Mouse (Mus musculus) limb, embryonic 13.5 days (tissue): ENCODE data around the gene Krtap1-3. TPM values are rescaled to one million over a fixed set of nuclear protein-coding genes. Genes with fewer than 3 reads are reported as not detected.
"Not testable (repeated sequence)": the region's sequence is repeated elsewhere in the genome, so short reads cannot be mapped to it uniquely, and the experiment has no call there.

Experiments
- ATAC-seq: fragments of 200-750 bp; cut with Nextera tagmentation; 2 replicates; pipeline ENCODE4 v1.8.0; 2017; ENCODE audit warnings: low read depth, moderate number of reproducible peaks, moderate TSS enrichment; ENCODE audit not compliant: low FRiP score
- H3K27ac ChIP-seq: fragments of 300-500 bp; sonication (generic); 2 replicates; pipeline ENCODE4 v1.5.1; 2015; ENCODE audit warnings: inconsistent platforms, mild to moderate bottlenecking, moderate library complexity
- H3K27me3 ChIP-seq: fragments of 300-500 bp; sonication (generic); 2 replicates; pipeline ENCODE4 v1.6.1; 2015; ENCODE audit warnings: mild to moderate bottlenecking, inconsistent platforms
- H3K36me3 ChIP-seq: fragments of 300-500 bp; sonication (generic); 2 replicates; pipeline ENCODE4 v1.6.1; 2015; ENCODE audit warnings: inconsistent platforms, mild to moderate bottlenecking, moderate library complexity
- H3K4me1 ChIP-seq: fragments of 300-500 bp; sonication (generic); 2 replicates; pipeline ENCODE4 v1.6.1; 2015; ENCODE audit warnings: inconsistent platforms
- H3K4me2 ChIP-seq: fragments of 300-500 bp; sonication (generic); replicated peaks from 2 replicates; pipeline ENCODE4 v1.6.1; 2015; ENCODE audit warnings: inconsistent platforms, mild to moderate bottlenecking, moderate library complexity
- H3K4me3 ChIP-seq: fragments of 300-500 bp; sonication (generic); 2 replicates; pipeline ENCODE4 v1.5.1; 2015; ENCODE audit warnings: moderate library complexity, mild to moderate bottlenecking, inconsistent platforms
- H3K9ac ChIP-seq: fragments of 300-500 bp; sonication (generic); 2 replicates; pipeline ENCODE4 v1.6.1; 2015; ENCODE audit warnings: mild to moderate bottlenecking, inconsistent platforms
- H3K9me3 ChIP-seq: fragments of 300-500 bp; sonication (generic); 2 replicates; pipeline ENCODE4 v1.6.1; 2016; ENCODE audit warnings: inconsistent platforms
- WGBS: fragments of 180-500 bp; shearing (Covaris S2); methylation state at CpG from one replicate; pipeline ENCODE4 v1.1.7; 2015; 5-methylcytosine and 5-hydroxymethylcytosine counted together
- polyA plus RNA-seq: library from polyadenylated mRNA; unstranded; fragments of >200 nt; fragmentation: Nextera tagmentation; extraction: Ambion mirVana; gene quantifications from 2 replicates; pipeline ENCODE4 v1.2.1, GENCODE M21; 2015

The Krtap1-3 gene
- polyA plus RNA-seq, 1 experiment from 2014 or later, result not detected

DNA sequence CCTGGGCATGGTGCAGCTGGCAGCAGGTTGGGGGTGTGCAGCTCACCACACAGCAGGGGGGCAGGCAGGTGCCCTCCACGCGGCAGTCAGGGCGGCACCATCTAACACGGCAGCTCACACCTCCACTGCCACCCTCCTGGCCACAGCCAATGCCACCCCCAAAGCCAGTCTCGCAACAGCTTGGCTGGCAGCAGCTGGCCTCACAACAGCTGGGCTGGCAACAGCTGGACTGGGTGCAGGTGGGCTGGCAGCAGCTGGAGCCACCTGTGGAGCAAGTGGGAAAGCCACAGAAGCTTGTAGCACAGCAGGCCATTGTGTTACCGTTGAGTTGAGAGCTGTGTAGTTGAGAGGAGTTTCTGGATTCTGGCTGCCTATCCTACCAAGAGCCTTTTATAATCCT is 6.6 kb upstream of the Krtap1-3 start, which contains the start of gene Krtap9-3:
Gene Krtap9-3, minus strand, starts transcription at position 364 of the 400 bp plus-strand sequence.
- not testable (repeated sequence) for H3K27ac ChIP-seq, H3K36me3 ChIP-seq, H3K4me2 ChIP-seq, H3K27me3 ChIP-seq, H3K9ac ChIP-seq, H3K9me3 ChIP-seq, H3K4me1 ChIP-seq, H3K4me3 ChIP-seq, ATAC-seq
- WGBS, result 73% methylated on average over 6 of the region's 6 CpGs

DNA sequence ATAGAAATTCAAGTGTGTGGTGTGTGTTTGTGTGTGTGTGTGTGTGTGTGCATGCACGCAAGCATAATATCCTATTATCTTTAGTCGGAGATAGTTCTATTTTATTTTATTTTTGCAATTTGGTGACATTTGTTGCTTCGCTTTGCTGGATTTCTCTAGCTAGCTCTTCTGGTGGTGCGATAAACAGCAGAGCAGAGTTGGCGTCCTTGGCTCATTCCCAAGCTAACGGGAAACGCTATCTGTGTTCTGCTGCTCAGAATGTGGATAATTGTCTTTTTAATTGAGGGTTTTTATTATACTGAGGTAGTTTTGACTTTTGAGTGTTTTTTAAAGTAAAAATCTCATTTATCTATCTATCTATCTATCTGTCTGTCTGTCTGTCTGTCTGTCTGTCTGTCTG is 6.0 kb downstream of the Krtap1-3 start:
- H3K9me3 ChIP-seq, result no peaks in the 10 kb centered on the region
- no peaks in the 10 kb centered on the region for H3K4me1 ChIP-seq
- 89% methylated on average over 7 of the region's 7 CpGs for WGBS
- no peak overlapping the region for H3K4me3 ChIP-seq
- no peak overlapping the region for H3K27ac ChIP-seq
- H3K4me2 ChIP-seq, result no peak overlapping the region
- H3K27me3 ChIP-seq, result no peaks in the 10 kb centered on the region
- H3K36me3 ChIP-seq, result no peaks in the 10 kb centered on the region
- ATAC-seq, result no peak
- H3K9ac ChIP-seq, result no peak overlapping the region

DNA sequence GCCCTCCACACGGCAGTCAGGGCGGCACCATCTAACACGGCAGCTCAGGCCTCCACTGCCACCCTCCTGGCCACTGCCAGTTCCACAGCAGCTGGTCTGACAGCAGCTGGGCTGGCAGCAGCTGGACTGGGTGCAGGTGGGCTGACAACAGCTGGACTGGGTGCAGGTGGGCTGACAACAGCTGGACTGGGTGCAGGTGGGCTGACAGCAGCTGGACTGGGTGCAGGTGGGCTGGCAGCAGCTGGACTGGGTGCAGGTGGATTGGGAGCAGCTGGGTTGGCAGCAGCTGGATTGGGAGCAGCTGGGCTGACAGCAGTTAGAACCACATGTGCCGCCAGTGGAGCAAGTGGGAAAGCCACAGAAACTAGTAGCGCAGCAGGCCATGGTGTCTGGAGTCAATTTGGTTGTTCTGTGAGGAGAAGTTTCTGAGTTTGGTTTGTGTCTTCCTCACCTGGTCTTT is 7.9 kb downstream of the Krtap1-3 start, which contains the start of gene Krtap1-4:
Gene Krtap1-4, minus strand, starts transcription at position 410 of the 460 bp plus-strand sequence.
- no peaks in the 10 kb centered on the region for H3K27me3 ChIP-seq
- WGBS, result 66% methylated on average over 5 of the region's 5 CpGs
- no peaks in the 10 kb centered on the region for H3K36me3 ChIP-seq
- no peak within 1 kb of the TSS for H3K4me3 ChIP-seq
- H3K4me1 ChIP-seq, result no peaks in the 10 kb centered on the region
- H3K4me2 ChIP-seq, result no peak within 1 kb of the TSS
- H3K27ac ChIP-seq, result no peak within 1 kb of the TSS
- no peak for ATAC-seq
- H3K9me3 ChIP-seq, result no peaks in the 10 kb centered on the region
- H3K9ac ChIP-seq, result no peak within 1 kb of the TSS

DNA sequence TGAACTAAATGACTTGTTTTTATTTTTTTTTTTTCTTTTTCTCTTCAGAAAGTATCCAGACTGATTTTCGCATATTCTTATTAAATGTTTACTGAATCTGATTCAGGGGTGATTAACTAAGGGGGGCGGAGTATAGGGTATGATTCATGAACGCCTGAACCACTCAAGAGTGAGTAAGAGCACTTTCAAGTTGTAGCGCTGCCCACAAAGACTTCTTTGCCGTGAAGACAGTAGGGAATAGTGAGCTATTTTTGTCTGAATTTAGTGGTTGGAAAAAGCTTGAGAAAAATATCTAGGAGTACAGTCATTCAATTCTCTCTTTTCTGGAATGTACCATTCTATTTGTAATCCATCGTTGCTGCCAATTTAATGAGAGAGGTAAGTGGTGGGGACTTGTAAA is 9.6 kb downstream of the Krtap1-3 start:
- Histone ChIP-seq H3K36me3 (no peaks in the 10 kb centered on the region), H3K4me1 (no peaks in the 10 kb centered on the region), H3K9ac (no peak overlapping the region), H3K4me3 (no peak overlapping the region), H3K27me3 (no peaks in the 10 kb centered on the region), H3K4me2 (no peak overlapping the region), H3K27ac (no peak overlapping the region), H3K9me3 (no peaks in the 10 kb centered on the region)
- no peak for ATAC-seq
- 82% methylated on average over 6 of the region's 6 CpGs for WGBS

GRCm38 (mm10) chr11:99581051-99581450 is 10.1 kb downstream of the Krtap1-3 start:
- Histone ChIP-seq H3K9ac (no peak overlapping the region), H3K27me3 (no peaks in the 10 kb centered on the region), H3K4me3 (no peak overlapping the region), H3K36me3 (no peaks in the 10 kb centered on the region), H3K4me2 (no peak overlapping the region), H3K9me3 (no peaks in the 10 kb centered on the region), H3K27ac (no peak overlapping the region), H3K4me1 (no peaks in the 10 kb centered on the region)
- WGBS, result 88% methylated on average over 5 of the region's 5 CpGs
- ATAC-seq, result no peak

- Histone ChIP-seq H3K27ac (no peak within 1 kb of the TSS), H3K4me3 (no peak within 1 kb of the TSS), H3K4me1 (no peaks in the 10 kb centered on the region), H3K9me3 (no peaks in the 10 kb centered on the region), H3K27me3 (no peaks in the 10 kb centered on the region), H3K4me2 (no peak within 1 kb of the TSS), H3K36me3 (no peaks in the 10 kb centered on the region), H3K9ac (no peak within 1 kb of the TSS)
- ATAC-seq, result no peak
- WGBS, result 82% methylated on average over 6 of the region's 6 CpGs
These were observed 10.5 kb downstream of the Krtap1-3 start, which contains the start of gene Krtap1-5 for GRCm38 (mm10) chr11:99580636-99581035. TSS of gene Krtap1-5 (minus strand) at chr11:99581016.

GRCm38 (mm10) chr11:99574106-99574505 is 17.0 kb downstream of the Krtap1-3 start:
- H3K9ac ChIP-seq, result no peak overlapping the region; the same call in 1 of the 2 replicates

GRCm38 (mm10) chr11:99573164-99573563 is 18.0 kb downstream of the Krtap1-3 start:
- Histone ChIP-seq H3K27me3 (no peaks in the 10 kb centered on the region), H3K4me2 (no peak overlapping the region), H3K27ac (no peak overlapping the region), H3K4me1 (no peaks in the 10 kb centered on the region), H3K4me3 (no peak overlapping the region), H3K9me3 (no peaks in the 10 kb centered on the region), H3K36me3 (no peaks in the 10 kb centered on the region), H3K9ac (no peak overlapping the region)
- no peak for ATAC-seq
- WGBS, result 73% methylated on average over 4 of the region's 4 CpGs

More at GRCm38 (mm10) chr11:99574106-99574505, 17.0 kb downstream of the Krtap1-3 start:
- Histone ChIP-seq H3K27ac (no peak overlapping the region), H3K27me3 (no peaks in the 10 kb centered on the region), H3K36me3 (no peaks in the 10 kb centered on the region), H3K4me2 (peak overlapping the region; percentile 49), H3K4me3 (peak overlapping the region; percentile 16; the same call in 1 of the 2 replicates), H3K9me3 (no peaks in the 10 kb centered on the region), H3K4me1 (no peaks in the 10 kb centered on the region)
- WGBS, result under 1% methylated on average over 7 of the region's 7 CpGs
- ATAC-seq, result 0 out of 2 replicates have a peak, but pooled peaks have one; percentile 44

DNA sequence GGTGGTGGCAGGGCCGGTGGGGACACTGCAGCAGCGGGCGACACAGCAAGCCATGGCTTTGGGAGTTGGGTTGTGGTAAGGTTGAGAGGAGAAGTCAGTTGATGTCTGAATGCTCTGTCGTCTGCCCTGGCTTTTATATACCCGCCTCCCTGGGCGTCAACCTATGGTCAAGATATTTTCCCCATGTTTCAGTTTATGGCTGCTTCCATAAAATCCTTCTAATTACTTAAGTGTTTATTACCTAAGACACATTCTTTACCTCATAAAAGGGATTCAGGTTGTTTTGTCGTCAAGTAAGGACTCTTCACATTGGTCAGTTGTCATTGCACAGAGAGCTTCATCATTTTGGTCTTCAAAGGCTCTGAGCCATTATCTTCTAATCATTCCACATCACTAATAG is 24.6 kb downstream of the Krtap1-3 start, which contains the start of gene Krtap3-1:
Gene Krtap3-1, minus strand, starts transcription at position 101 of the 400 bp plus-strand sequence.
- Histone ChIP-seq H3K4me3 (no peak within 1 kb of the TSS), H3K4me1 (no peaks in the 10 kb centered on the region), H3K4me2 (no peak within 1 kb of the TSS), H3K27ac (no peak within 1 kb of the TSS), H3K36me3 (no peaks in the 10 kb centered on the region), H3K9ac (no peak within 1 kb of the TSS), H3K27me3 (no peaks in the 10 kb centered on the region), H3K9me3 (no peaks in the 10 kb centered on the region)
- no peak for ATAC-seq
- WGBS, result 66% methylated on average over 7 of the region's 7 CpGs

- H3K27ac ChIP-seq, result no peak overlapping the region
- H3K4me1 ChIP-seq, result no peaks in the 10 kb centered on the region
- H3K9ac ChIP-seq, result no peak overlapping the region
- WGBS, result 85% methylated on average over 6 of the region's 6 CpGs
- H3K9me3 ChIP-seq, result no peaks in the 10 kb centered on the region
- H3K4me3 ChIP-seq, result no peak overlapping the region
- H3K4me2 ChIP-seq, result no peak overlapping the region
- H3K27me3 ChIP-seq, result no peaks in the 10 kb centered on the region
- ATAC-seq, result no peak
- H3K36me3 ChIP-seq, result no peaks in the 10 kb centered on the region
These were observed 28.6 kb downstream of the Krtap1-3 start for GRCm38 (mm10) chr11:99562580-99562979.

GRCm38 (mm10) chr11:99559366-99559765 is 31.8 kb downstream of the Krtap1-3 start, which contains the start of gene Gm11939:
TSS of gene Gm11939 (minus strand) at chr11:99559466.
- 91% methylated on average over 9 of the region's 9 CpGs for WGBS

DNA sequence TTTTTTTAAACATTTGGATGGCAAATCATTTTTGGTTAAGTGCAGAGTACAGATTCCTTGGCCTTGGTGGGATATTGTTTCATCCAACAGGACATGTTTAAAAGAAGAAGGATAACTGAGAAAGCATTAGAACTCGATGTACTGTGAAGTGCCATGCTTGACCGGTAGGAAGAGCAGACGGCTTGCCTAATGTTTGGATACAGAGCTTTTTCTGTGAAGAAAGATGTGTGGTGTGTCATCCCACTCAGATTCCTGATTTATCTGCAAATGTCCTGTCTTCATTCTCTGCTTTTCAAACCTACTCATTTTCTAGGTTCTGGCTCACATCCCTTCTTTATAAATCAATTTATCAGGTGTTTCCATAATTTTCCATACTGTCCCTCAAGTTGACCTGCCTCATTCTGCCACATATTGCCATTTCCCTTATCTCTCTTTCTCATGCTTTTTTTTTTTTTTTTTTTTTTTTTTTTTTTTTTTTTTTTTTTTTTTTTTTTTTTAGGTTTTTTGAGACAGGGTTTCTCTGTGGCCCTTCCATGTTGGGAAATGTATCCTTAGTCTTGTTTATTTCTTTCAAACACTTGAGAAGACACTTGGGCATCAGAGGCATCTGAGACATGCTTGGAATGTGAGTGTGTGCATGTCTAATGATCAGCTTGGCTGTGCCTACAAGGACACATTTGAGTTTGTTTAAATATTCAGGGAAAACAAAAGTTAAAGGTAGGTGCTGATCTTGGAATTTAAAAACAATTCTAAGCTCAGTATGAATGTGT is 33.0 kb downstream of the Krtap1-3 start:
- Histone ChIP-seq H3K4me3 (no peak overlapping the region), H3K27me3 (no peaks in the 10 kb centered on the region), H3K9me3 (no peaks in the 10 kb centered on the region), H3K4me2 (no peak overlapping the region), H3K27ac (no peak overlapping the region), H3K4me1 (no peaks in the 10 kb centered on the region), H3K36me3 (no peaks in the 10 kb centered on the region), H3K9ac (no peak overlapping the region)
- ATAC-seq, result no peak
- 90% methylated on average over 3 of the region's 3 CpGs for WGBS

More at GRCm38 (mm10) chr11:99559366-99559765, 31.8 kb downstream of the Krtap1-3 start, which contains the start of gene Gm11939:
- Histone ChIP-seq H3K4me3 (no peak within 1 kb of the TSS), H3K36me3 (no peaks in the 10 kb centered on the region), H3K27ac (no peak within 1 kb of the TSS), H3K9ac (no peak within 1 kb of the TSS), H3K4me1 (no peaks in the 10 kb centered on the region), H3K9me3 (no peaks in the 10 kb centered on the region), H3K4me2 (no peak within 1 kb of the TSS), H3K27me3 (no peaks in the 10 kb centered on the region)
- no peak for ATAC-seq
